Mouse (Mus musculus): ENCODE results near the gene Lbx1. TPM values are rescaled to one million over a fixed set of nuclear protein-coding genes. Genes with fewer than 3 reads are reported as not detected.

Gene Lbx1
- polyA plus RNA-seq, 1 experiment = 0.09 TPM

DNA sequence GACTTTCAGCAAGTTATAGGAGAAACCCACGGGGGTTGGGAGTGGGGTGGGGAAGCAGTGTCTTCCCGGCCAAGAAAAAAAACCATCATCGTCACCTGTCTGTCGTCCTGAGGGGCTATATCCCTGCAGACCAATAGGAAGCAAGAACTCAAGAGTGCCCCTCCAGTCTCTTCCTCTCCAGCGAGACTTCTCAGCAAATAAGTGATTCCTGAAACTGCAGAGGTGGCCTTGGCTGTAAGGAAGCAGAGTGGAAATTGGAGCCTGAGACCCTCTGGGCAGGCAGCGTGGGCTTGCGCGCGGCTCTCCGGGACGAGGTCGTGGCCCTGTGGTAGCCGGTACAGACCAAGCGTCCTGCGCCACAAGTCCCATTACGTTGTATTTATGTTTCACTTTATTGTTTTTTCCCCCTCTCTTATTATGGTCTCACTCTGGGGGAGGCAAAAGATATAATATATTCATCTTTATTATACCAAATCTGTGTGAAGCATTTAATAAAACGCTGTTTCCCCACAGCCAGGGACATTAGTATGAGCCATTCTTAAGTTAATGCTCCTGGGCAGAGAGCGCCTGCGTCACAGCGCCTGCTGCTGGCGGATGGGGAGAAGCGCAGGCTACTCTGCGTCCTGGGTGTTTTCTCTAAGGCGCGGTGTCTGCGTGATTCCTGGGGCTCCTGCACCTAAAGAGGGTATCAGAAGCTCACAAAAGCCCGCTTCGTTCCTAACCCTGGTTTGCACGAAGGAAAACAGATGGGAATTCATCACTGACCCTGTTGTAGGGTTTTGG lies 8.5 kb upstream of the Lbx1 start:
- TF ChIP-seq CTCF (IDR thresholded peaks at IDR 0.05; ENCODE audit: insufficient read depth, low read length) (peak; percentile 89), POLR2A (IDR thresholded peaks at IDR 0.05; ENCODE audit: borderline replicate concordance, extremely low read depth, low read depth, low read length) (no peak)
- peak; percentile 41 for DNase-seq
- WGBS = 6% methylated on average over 29 of the region's 29 CpGs
- Histone ChIP-seq H3K4me3 (replicated peaks; ENCODE audit: extremely low read depth, low read depth, low read length) (no peak overlapping the region), H3K4me1 (ENCODE audit: control insufficient read depth, insufficient read depth, low read length) (no peaks in the 10 kb centered on the region)

DNA sequence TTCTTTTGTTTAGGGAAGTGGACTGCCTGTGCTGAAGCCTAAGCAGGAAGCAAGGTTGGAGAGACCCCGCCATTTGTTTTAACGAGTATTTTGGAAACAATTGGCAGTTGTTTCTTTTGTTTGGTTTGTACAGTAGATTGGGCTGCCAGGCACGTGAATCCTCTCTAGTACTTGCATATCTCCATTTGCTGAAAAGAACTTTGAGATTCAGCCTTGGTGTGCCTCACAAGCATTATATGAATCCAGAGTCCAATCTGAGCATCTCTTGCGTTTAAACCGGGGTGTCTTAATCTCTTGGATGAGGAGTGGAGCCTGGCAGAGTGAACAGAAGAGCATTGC lies 7.6 kb upstream of the Lbx1 start:
- Histone ChIP-seq H3K4me3 (replicated peaks; ENCODE audit: extremely low read depth, low read depth, low read length) (no peak overlapping the region), H3K4me1 (ENCODE audit: control insufficient read depth, insufficient read depth, low read length) (no peaks in the 10 kb centered on the region)
- TF ChIP-seq POLR2A (IDR thresholded peaks at IDR 0.05; ENCODE audit: borderline replicate concordance, extremely low read depth, low read depth, low read length) (no peak), CTCF (IDR thresholded peaks at IDR 0.05; ENCODE audit: insufficient read depth, low read length) (no peak)
- WGBS = 6% methylated on average over 5 of the region's 5 CpGs
- no peak for DNase-seq

DNA sequence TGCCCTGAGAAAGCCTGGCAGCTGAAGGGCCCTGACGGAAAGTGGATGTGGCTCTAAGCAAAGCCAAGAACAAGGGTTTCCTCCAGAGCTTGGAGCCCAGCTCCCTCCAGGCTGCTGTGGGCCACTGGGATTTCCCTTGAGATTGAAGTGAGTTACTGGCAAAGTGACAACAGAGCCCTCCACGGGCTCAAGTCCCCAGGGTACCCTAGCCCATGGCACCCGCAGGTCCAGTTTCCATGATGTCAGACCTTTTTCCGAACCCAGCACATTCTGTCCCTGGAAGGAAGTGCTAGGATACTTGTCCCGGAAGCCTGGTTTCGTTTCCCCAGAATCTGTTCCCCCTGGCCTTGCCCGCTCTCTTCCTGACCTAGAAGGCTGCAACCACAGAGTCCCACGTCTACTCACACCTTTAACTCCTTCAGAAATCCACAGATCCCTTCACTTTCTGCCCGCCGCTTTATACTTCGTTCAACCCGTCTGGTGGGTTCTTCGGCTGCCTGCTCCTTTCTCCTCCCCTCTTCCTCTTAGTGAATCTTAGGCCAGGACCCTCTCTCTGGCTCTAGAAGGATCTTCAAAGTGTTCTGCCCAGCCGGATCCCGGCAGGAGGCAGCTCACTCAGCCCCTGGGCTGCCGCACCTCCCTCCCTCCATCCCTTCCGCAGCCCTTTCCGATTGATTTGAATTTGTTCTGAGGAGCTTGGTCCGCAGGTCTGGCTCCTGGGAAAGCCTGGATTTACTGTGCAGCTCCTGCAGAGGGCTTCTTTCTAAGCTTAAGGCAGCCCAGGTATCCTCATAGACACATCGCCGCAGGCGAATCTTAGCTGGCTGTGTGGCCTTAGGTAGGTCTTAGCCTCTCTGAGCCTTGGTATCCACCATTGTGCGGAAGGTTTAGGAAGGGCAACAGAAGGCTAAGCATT lies 7.0 kb upstream of the Lbx1 start:
- TF ChIP-seq POLR2A (IDR thresholded peaks at IDR 0.05; ENCODE audit: borderline replicate concordance, extremely low read depth, low read depth, low read length) (no peak), CTCF (IDR thresholded peaks at IDR 0.05; ENCODE audit: insufficient read depth, low read length) (no peak)
- Histone ChIP-seq H3K4me3 (replicated peaks; ENCODE audit: extremely low read depth, low read depth, low read length) (no peak overlapping the region), H3K4me1 (ENCODE audit: control insufficient read depth, insufficient read depth, low read length) (no peaks in the 10 kb centered on the region)
- WGBS = 7% methylated on average over 23 of the region's 23 CpGs
- DNase-seq = no peak

DNA sequence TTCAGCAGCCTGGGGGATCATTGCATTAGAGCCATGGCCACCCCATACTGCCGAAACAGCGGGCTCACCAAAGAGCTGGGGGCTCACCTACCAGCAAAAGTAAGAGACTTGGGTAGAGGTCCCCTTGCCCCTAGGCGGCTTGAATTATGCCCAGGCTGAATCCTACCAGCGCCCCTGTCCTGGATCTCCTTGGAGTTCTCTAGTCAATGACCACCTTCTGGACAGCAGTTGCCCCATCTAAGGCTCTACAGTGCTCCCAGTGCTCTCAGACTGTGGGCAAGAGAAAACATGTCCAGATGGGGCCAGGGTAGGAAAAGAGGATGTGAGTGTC lies 6.4 kb upstream of the Lbx1 start:
- WGBS = 21% methylated on average over 4 of the region's 4 CpGs
- no peaks in the 10 kb centered on the region for H3K4me1 ChIP-seq (ENCODE audit: control insufficient read depth, insufficient read depth, low read length)

DNA sequence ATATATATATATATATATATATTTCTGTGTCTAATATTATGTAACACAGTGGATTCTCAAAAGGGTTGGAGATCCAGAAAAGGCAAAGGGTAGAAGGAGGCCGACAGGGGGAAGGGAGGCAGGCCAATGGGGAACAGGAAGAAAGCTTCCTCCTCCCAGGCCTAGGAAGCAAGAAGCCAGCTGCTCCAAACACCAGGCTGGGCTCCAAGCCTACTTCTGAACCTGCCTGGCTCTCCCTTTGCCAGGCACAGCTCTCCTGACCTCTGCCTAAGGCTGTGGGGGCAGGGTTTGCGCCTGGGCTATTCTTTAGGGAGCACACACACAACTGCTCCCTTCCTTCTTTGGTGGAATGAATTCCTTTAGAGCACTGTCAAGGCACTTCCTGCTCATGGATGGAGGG lies 4.4 kb upstream of the Lbx1 start:
- 29% methylated on average over 2 of the region's 2 CpGs for WGBS
- no peak for DNase-seq
- no peak for TF ChIP-seq CTCF (IDR thresholded peaks at IDR 0.05; ENCODE audit: insufficient read depth, low read length)
- TF ChIP-seq POLR2A (IDR thresholded peaks at IDR 0.05; ENCODE audit: borderline replicate concordance, extremely low read depth, low read depth, low read length) = no peak
- Histone ChIP-seq H3K4me3 (replicated peaks; ENCODE audit: extremely low read depth, low read depth, low read length) (no peak overlapping the region), H3K4me1 (ENCODE audit: control insufficient read depth, insufficient read depth, low read length) (peaks cover 2% of the 10 kb centered on the region; the same call in 1 of the 2 replicates)

More for the DNA sequence above, 6.4 kb upstream of the Lbx1 start:
- no peak for DNase-seq
- TF ChIP-seq POLR2A (IDR thresholded peaks at IDR 0.05; ENCODE audit: borderline replicate concordance, extremely low read depth, low read depth, low read length) (no peak), CTCF (IDR thresholded peaks at IDR 0.05; ENCODE audit: insufficient read depth, low read length) (no peak)
- no peak overlapping the region for H3K4me3 ChIP-seq (replicated peaks; ENCODE audit: extremely low read depth, low read depth, low read length)

DNA sequence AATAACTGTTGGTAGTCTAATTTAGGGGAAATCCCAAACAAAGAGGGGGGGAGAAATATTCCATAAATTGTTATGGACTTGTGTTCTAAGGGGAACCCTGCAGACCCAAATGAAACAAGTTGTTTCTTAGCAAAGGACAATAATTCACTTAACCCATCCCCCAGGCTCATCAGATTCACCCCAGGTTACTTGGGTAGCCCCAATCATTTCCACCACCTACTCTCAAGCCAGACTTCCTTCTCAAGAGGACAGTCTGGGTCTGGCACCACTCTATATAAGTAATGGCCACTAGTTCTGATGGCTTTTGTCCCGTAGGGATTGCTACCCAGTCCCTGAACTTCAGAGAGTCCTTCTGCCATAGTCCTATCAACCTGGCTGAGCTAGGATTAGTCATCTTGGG lies 3.6 kb upstream of the Lbx1 start:
- Histone ChIP-seq H3K4me3 (replicated peaks; ENCODE audit: extremely low read depth, low read depth, low read length) (no peak overlapping the region), H3K4me1 (ENCODE audit: control insufficient read depth, insufficient read depth, low read length) (peaks cover 2% of the 10 kb centered on the region; the same call in 1 of the 2 replicates)
- WGBS = 33% methylated on average over 1 of the region's 1 CpGs
- no peak for DNase-seq
- TF ChIP-seq CTCF (IDR thresholded peaks at IDR 0.05; ENCODE audit: insufficient read depth, low read length) (no peak), POLR2A (IDR thresholded peaks at IDR 0.05; ENCODE audit: borderline replicate concordance, extremely low read depth, low read depth, low read length) (no peak)

DNA sequence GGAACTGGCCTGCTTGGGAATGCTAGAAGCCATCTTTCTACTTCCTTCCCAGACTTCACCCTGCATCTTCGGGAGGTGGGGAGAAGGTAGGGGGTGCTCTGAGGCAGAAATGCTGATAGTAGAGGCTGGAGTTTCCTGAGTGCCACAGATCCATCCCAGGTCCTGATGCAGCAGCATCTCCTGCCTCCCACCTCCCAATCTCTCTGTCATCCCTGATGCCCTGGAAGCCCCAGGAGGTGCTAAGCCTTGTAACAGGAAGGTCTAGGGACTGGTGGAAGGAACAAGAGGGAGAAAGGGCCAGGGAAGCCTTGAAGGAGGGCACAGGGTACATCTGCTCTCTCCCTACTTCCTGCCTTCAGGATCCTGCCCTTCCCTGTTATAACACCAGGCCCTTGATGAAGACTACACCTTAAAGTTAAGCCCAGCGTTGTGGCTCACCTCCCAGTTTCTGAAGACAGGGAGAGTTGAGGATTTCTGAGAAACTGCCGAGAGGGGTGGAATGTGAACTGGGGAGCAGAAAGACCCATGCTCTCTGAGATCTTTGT lies 2.1 kb upstream of the Lbx1 start:
- DNase-seq = no peak
- Histone ChIP-seq H3K4me3 (replicated peaks; ENCODE audit: extremely low read depth, low read depth, low read length) (no peak overlapping the region), H3K4me1 (ENCODE audit: control insufficient read depth, insufficient read depth, low read length) (peaks cover 3% of the 10 kb centered on the region; the same call in 1 of the 2 replicates)
- TF ChIP-seq CTCF (IDR thresholded peaks at IDR 0.05; ENCODE audit: insufficient read depth, low read length) (no peak), POLR2A (IDR thresholded peaks at IDR 0.05; ENCODE audit: borderline replicate concordance, extremely low read depth, low read depth, low read length) (no peak)
- 20% methylated on average over 3 of the region's 3 CpGs for whole genome bisulfite sequencing

DNA sequence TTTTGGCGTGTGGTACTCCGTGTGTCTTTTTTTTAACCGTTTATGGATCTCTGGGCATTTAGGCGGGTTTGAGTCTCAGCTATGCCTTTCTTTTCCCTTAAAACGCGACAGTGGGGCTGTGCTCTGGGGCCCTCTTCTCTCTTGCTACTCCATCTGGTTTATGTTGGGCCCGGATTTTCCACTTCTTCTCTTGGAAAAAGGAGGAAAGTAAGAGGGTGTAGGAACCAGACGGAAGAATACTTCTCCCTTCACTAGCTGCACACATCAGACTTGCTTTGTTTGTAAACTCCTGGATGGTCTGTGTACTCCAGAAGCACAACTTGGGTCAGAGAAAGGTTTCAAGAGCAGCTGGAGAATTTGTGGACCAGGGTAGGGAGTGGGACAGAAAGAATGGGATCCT lies 1.5 kb upstream of the Lbx1 start:
- DNase-seq = no peak
- TF ChIP-seq POLR2A (IDR thresholded peaks at IDR 0.05; ENCODE audit: borderline replicate concordance, extremely low read depth, low read depth, low read length) (no peak), CTCF (IDR thresholded peaks at IDR 0.05; ENCODE audit: insufficient read depth, low read length) (no peak)
- no peak overlapping the region for H3K4me3 ChIP-seq (replicated peaks; ENCODE audit: extremely low read depth, low read depth, low read length)
- peaks cover 5% of the 10 kb centered on the region; the same call in 1 of the 2 replicates for H3K4me1 ChIP-seq (ENCODE audit: control insufficient read depth, insufficient read depth, low read length)
- 12% methylated on average over 8 of the region's 8 CpGs for WGBS

DNA sequence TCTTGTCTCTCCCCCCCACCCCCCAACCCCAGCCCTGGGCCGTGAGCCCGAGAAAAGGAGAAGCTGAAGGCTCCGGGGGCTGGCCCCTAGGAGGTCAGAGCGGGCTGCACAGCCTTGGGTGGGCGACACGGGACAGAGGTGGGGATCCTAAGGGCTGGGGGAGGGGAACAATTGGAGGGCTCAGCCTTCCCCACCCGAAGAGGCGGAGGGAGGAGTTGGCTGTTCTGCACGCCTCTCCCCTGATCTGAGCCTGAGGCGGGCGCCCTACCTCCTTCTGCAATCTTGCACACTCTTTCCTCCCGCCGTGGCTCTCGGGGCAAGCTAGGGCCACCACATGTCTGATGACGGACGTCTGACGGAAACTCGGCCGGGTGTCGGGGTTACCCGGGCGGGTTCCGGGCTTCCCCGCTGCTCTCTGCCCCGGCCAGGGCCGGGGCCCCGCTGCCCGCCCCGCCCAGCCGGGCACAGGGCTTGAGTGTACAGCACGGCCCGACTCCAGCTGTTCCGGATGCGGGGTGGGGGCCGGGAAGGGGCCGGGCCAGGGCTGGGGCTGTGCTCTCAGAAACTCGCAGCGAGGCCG lies 841 bp upstream of the Lbx1 start:
- DNase-seq = no peak
- TF ChIP-seq CTCF (IDR thresholded peaks at IDR 0.05; ENCODE audit: insufficient read depth, low read length) (no peak), POLR2A (IDR thresholded peaks at IDR 0.05; ENCODE audit: borderline replicate concordance, extremely low read depth, low read depth, low read length) (no peak)

More for the DNA sequence above, 841 bp upstream of the Lbx1 start:
- Histone ChIP-seq H3K4me1 (ENCODE audit: control insufficient read depth, insufficient read depth, low read length) (peaks cover 8% of the 10 kb centered on the region; the same call in 1 of the 2 replicates), H3K4me3 (replicated peaks; ENCODE audit: extremely low read depth, low read depth, low read length) (no peak overlapping the region)
- WGBS = 1% methylated on average over 39 of the region's 39 CpGs

All from lung, adult 2 months (tissue).